Mouse (Mus musculus) heart, postnatal 10 days (tissue): ENCODE results near the gene Elavl3. TPM values are rescaled to one million over a fixed set of nuclear protein-coding genes. Genes with fewer than 3 reads are reported as not detected.
A peak's percentile ranks its signal among the peaks of the same experiment; 100 is the strongest.

Source experiments
- DNase-seq, 2 experiments: peaks; one replicate each; pipeline ENCODE4 v3.0.0; 2021
- intact Hi-C: fragments of 180-260 bp; cut with DNase I; formaldehyde crosslinking; loops from one replicate; pipeline ENCODE4 v1.15.1; 2025
- total RNA-seq, 2 experiments: library from RNA; stranded (reverse); gene quantifications; 2 replicates each; pipeline ENCODE4 v1.2.3; 2021

Elavl3 gene
- total RNA-seq, 2 experiments from 2014 or later = 0.26 to 0.47 TPM

GRCm38 (mm10) chr9:22017208-22017825 is 34.5 kb downstream of the Elavl3 start:
- no peak for DNase-seq
- intact Hi-C loops = no loop called here

- DNase-seq = no peak
- intact Hi-C loops = no loop called here
These were observed 35.6 kb downstream of the Elavl3 start for GRCm38 (mm10) chr9:22016245-22016644.

DNA sequence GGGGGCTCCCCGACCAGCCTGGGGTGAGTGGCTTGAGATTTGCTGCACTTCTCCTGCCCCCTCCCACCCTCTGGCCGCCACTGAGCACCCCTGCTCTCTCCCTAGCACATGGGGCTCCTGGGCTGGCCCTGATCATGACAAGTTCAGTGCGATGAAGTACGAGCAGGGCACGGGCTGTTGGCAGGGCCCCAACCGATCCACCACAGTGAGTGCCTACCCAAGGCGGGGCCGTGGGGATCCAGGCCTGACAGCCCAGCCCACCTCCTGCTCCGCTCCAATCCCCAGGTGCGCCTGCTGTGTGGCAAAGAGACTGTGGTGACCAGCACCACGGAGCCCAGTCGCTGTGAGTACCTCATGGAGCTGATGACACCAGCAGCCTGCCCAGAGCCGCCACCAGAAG is 39.1 kb downstream of the Elavl3 start:
- no peak for DNase-seq

GRCm38 (mm10) chr9:22011055-22011454 is 40.8 kb downstream of the Elavl3 start:
- DNase-seq = no peak
- intact Hi-C loops = no loop called here

More for the DNA sequence above, 39.1 kb downstream of the Elavl3 start:
- intact Hi-C loops = no loop called here

- DNase-seq = no peak
- intact Hi-C loops = no loop called here
These were observed 47.3 kb downstream of the Elavl3 start for GRCm38 (mm10) chr9:22004546-22004945.

- intact Hi-C loops = no loop called here
- DNase-seq = no peak
These were observed 48.7 kb downstream of the Elavl3 start for GRCm38 (mm10) chr9:22003163-22003554.

GRCm38 (mm10) chr9:22002194-22003162 is 49.3 kb downstream of the Elavl3 start, which contains the start of the genes Ccdc151 and Prkcsh:
Gene Ccdc151, minus strand, starts transcription at chr9:22002634.
Gene Prkcsh, plus strand, starts transcription at chr9:22002806.
- intact Hi-C loops = no loop called here
- DNase-seq = peak; percentile 99 to 100

GRCm38 (mm10) chr9:22001633-22002032 is 50.2 kb downstream of the Elavl3 start:
- intact Hi-C loops = no loop called here
- no peak for DNase-seq

DNA sequence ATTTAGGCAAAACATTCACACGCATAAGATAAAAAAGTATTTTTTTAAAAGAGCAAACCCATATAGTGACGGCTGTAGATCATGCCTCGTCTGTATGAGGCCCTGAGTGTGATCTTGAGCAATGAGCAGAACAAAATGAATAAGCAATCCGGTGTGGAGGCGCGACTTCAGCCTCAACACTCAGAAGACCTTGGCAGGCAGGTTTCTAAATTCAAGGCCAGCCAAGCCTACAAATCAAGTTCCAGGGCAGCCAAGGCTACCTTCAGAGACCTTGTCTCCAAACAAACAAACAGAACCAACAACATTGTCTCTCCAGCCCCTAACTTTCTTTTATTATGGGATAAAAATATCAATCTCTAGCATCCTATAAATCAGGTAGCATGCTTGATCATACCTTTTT is 51.5 kb downstream of the Elavl3 start:
- DNase-seq = no peak
- intact Hi-C loops = no loop called here

DNA sequence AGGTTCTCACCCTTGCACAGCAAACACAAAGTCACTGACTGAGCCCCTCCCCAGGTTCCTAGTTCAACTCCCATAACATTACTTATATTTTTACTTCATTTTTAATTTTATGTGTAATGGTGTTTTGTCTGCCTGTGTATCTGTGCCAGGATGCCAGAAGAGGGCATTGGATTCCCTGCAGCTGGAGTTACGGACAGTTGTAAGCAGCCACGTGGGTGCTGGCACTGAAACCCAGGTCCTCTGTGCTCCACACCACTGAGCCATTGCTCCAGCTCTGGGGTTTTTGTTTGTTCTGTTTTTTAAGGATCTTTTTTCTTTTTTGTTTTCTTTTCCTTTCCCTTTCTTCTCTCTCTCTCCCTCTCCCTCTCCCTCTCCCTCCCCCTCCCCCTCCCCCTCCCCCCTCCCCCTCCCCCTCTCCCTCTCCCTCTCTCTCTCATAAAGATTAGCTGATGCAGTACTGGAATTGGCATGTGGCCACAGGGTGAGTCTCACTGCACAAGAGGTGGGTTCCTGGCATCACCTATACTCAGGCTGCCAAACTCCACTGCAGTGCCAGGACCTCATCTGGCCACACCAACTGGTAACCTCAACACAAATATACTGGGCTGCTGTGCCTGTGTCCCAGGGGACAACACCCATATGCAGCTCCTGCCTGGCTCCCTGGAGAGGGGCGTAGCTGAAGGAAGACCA is 55.5 kb downstream of the Elavl3 start:
- intact Hi-C loops = no loop called here

DNA sequence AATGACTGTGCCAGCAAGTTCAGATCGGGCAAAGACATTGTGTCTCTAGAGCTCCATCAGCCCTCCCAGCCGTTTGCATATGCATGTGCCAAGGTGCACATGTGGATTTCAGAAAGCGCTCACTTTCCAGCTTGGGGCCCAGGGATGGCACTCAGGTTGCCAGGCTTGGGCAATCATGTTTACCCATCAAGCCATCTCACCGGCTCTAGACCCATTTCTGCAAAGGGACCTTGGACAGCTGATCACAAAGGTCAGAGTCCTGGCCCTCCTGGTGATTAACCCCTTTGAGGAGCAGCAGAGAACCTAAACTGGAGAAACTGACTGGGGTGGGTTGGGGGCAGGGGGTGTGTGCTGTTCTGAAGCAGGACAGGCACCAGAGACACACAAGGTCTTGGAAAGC is 59.6 kb downstream of the Elavl3 start:
- no peak for DNase-seq

More for the DNA sequence above, 55.5 kb downstream of the Elavl3 start:
- DNase-seq = no peak

DNA sequence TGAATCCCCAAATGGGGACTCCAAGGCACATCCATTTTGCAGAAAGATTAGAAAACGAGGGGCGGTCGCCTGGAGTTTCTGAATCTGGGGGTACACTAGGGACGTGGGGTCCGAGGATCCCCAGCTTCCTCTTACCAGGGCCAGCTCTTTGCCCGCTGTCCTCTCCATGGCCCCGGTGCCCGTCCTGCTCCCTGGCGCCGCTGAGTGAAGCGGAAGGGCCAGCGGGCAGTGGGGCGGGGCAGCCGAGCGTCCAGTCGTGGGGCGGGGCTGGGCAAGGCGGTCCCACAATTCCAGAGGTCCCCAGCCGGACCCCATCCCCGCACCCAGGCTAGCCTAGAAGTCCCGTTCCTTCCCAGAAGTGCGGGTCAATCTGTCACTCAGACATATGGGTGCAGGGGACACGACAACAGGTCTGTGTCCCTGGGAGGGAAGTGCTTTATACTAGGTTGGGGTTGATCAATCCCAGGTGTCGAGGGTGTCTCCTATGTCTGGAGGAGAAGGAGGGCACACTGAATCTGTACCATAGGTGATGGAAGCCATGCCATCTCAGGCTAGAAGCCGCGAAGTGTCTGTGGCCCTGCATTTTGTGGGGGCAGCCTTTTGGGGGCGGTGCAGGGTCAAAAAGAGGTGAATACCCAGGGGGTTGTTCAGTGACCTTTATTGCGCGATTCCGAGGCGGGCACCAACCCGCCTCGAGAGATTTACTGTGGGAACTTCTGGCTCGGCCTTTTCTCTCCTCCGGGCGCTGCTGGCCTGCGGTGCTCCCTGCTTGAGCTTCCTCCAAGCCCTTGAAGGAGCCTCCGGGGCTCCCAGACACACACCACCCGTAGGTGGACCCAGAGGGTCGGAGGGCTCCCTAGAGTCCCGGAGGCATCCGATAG is 62.4 kb downstream of the Elavl3 start, which contains the start of gene Rgl3:
TSS of gene Rgl3 (minus strand) at position 217 of the 881 bp plus-strand sequence.
- intact Hi-C loops = no loop called here
- DNase-seq = peak; percentile 46 to 62

More for the DNA sequence above, 59.6 kb downstream of the Elavl3 start:
- intact Hi-C loops = no loop called here

GRCm38 (mm10) chr9:21988421-21989101 is 63.3 kb downstream of the Elavl3 start:
- intact Hi-C loops = no loop called here
- no peak for DNase-seq

DNA sequence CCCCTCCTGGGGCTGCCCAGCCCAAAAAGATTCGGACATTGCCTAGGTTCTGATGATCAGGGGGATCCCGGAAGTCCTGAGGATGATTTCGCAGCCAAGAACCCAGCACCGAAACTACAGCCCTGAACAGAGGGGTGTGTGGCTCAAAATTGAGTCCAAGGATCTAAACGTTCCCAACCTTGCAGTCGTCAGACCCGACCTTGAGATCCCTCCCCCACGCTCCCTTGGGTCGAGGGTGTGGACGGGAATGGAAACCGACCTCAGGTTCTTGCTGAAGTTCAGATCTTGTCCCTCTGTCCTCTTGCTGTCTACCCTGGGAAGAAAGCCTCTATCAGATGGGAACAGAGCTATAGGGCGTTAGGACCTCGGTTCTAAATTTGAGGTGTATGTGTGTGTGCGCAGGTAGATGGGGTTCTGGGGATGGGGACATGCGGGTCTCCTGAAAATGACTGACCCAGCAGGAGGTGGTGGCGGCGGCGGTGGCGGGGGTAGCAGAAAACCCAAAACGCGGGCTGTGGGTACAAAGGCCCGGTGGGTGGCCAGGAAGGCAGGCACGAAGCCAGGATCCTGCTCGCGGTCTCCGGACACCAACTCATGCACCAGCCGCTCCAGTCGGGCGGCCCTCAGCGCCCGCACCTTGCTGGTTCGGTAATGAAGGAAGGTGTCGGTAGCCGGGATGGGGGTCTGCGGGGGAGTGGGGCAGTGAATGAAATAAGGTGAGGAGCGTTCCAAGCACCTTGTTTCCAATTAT is 64.1 kb downstream of the Elavl3 start:
- intact Hi-C loops = no loop called here

DNA sequence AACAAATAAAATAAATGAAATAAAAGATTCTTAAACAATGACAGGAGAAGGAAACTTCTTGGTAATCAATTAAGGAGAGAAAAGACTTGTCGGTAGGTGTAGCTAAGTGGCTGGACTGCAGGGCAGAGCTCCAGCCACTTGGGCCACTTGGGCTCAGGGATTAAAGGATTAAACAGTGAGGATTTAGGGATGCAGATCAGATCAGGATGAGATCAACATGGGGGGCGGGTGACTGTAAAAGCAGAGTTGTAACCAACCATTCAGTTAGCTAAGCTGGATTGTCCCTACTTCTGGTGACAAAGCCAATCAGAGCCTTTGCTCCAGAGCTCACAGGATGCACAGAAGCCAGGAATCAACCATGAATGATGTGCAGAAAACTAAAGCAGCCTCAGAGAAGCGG is 67.9 kb downstream of the Elavl3 start:
- intact Hi-C loops = no loop called here
- DNase-seq = no peak

More for the DNA sequence above, 64.1 kb downstream of the Elavl3 start:
- DNase-seq = no peak

GRCm38 (mm10) chr9:21978398-21979128 is 73.3 kb downstream of the Elavl3 start:
- no peak for DNase-seq
- intact Hi-C loops = loop anchor here (5.0 kb wide), 2 partner anchors 74 to 179 kb away; partner anchors contain the start of genes Elavl3 and Pigyl

GRCm38 (mm10) chr9:21977972-21978371 is 73.9 kb downstream of the Elavl3 start:
- intact Hi-C loops = loop anchor here (5.0 kb wide), 2 partner anchors 74 to 179 kb away; partner anchors contain the start of genes Elavl3 and Pigyl
- peak in 1 of 2 experiments; percentile 42 for DNase-seq

DNA sequence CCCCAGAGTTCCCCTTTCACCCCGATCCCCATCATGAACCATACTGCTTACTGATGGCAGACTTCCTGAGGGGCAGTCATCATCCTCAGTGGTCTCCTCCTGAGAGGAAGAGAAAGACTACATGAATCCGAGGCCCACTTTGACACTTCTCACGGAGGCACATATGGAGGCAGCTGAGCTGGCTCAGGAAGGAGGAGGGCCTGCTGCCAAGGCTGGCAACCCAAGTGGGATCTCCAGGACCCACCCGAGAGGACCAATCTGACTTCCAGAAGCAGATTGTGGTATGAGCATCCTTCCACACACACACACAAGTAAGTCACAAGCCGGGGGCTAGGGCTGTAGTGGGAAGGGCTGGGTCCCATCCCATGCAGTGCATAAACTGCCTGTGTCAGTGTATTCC is 74.5 kb downstream of the Elavl3 start:
- intact Hi-C loops = loop anchor here (5.0 kb wide), 2 partner anchors 75 to 180 kb away; partner anchors contain the start of genes Elavl3 and Pigyl
- DNase-seq = no peak
